Mouse (Mus musculus): Measurements from ENCODE around the gene Hira. TPM values are rescaled to one million over a fixed set of nuclear protein-coding genes. Genes with fewer than 3 reads are reported as not detected.
A peak's percentile ranks its signal among the peaks of the same experiment; 100 is the strongest.
"Not testable (repeated sequence)": the region's sequence is repeated elsewhere in the genome, so short reads cannot be mapped to it uniquely, and the experiment has no call there.

Hira gene
- polyA plus RNA-seq, 1 experiment from 2014 or later: 14.6 TPM

DNA sequence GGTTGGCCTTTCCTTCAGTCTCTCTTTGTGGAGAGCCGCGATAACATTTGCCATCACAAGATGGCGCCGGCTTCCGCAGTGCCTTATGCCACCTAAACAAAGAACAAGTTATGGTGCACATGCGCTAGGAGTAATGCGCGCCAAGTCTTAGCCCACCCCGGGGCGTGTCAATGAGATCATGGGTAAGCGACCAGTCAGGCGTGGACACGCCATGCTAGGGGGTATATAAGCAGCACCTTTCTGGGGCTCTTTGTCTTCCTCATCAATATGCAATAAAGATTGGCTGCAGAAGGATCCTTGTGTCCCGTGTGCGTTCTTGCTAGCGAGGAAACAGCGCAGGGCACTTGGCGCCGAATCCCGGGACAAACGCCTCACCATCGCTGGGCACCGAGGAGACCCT, 98.8 kb downstream of the Hira start:
- H3K4me2 ChIP-seq: peak overlapping the region; percentile 46; the same call in 1 of the 2 replicates
- ATAC-seq (ENCODE audit: insufficient number of reproducible peaks, low FRiP score): not testable (repeated sequence)

DNA sequence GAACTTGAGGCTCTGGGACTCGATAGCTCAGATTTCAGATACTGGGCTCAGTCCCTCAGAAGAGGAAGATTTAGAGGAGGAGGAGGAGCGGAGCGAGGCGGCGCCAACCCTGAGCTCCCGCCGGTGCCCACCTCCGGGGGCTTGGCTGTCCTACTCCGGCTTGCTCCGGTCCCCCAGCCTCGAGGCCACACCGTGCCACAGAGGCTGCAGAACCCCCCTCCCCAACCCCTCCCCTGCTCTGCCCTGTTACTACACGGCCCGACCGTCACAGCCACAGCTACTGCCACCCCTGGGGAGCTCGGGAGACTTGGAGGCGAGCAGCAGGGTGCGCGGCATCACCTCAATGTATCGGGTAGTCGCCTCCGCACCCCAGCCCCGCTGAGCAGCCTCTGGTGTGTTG, 99.5 kb downstream of the Hira start:
- H3K9ac ChIP-seq: no peak overlapping the region
- H3K4me2 ChIP-seq: peak overlapping the region; percentile 46
- 75% methylated on average over 23 of the region's 23 CpGs for WGBS
- ATAC-seq (ENCODE audit: insufficient number of reproducible peaks, low FRiP score): 0 out of 2 replicates have a peak, but pooled peaks have one; percentile 11
- no peak overlapping the region for H3K27ac ChIP-seq (ENCODE audit: poor library complexity, severe bottlenecking)
- no peaks in the 10 kb centered on the region for H3K27me3 ChIP-seq (replicated peaks)
- H3K4me1 ChIP-seq (replicated peaks): peaks cover 14% of the 10 kb centered on the region
- H3K9me3 ChIP-seq (replicated peaks): peaks cover 7% of the 10 kb centered on the region; the same call in 1 of the 2 replicates
- peaks cover 7% of the 10 kb centered on the region; the same call in 1 of the 2 replicates for H3K36me3 ChIP-seq
- 0 out of 2 replicates have a peak overlapping the region, but pooled peaks have one; percentile 13 for H3K4me3 ChIP-seq

More for the DNA sequence above, 98.8 kb downstream of the Hira start:
- H3K9me3 ChIP-seq (replicated peaks); H3K4me3 ChIP-seq; H3K9ac ChIP-seq; H3K27ac ChIP-seq (ENCODE audit: poor library complexity, severe bottlenecking); H3K36me3 ChIP-seq; H3K27me3 ChIP-seq (replicated peaks): not testable (repeated sequence)
- peaks cover 20% of the 10 kb centered on the region for H3K4me1 ChIP-seq (replicated peaks)
- 79% methylated on average over 23 of the region's 23 CpGs for WGBS

DNA sequence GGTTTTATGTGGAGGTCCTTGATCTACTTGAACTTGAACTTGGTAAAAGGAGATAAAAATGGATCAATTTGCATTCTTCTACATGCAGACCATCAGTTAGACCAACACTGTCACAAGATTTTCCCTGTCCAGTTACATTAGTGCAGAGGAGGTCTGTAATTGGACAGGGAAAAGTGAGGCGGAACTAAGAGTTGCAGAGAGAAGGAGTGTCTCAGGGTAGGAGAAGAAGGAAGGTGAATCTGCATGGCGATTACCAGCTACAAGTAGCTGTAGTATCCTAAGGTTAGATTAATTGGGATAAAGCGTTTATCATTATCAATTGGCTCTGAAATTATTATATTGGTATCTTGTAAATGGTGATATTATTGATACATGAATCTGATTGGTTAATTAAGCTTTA, 109.5 kb downstream of the Hira start:
- peaks cover 7% of the 10 kb centered on the region for H3K9me3 ChIP-seq (replicated peaks)
- H3K4me1 ChIP-seq (replicated peaks): no peaks in the 10 kb centered on the region
- no peak overlapping the region for H3K4me2 ChIP-seq
- no peaks in the 10 kb centered on the region for H3K27me3 ChIP-seq (replicated peaks)
- 89% methylated on average over 3 of the region's 3 CpGs for WGBS
- ATAC-seq (ENCODE audit: insufficient number of reproducible peaks, low FRiP score): no peak
- no peak overlapping the region for H3K9ac ChIP-seq
- H3K27ac ChIP-seq (ENCODE audit: poor library complexity, severe bottlenecking): no peak overlapping the region
- H3K36me3 ChIP-seq: no peaks in the 10 kb centered on the region
- no peak overlapping the region for H3K4me3 ChIP-seq

DNA sequence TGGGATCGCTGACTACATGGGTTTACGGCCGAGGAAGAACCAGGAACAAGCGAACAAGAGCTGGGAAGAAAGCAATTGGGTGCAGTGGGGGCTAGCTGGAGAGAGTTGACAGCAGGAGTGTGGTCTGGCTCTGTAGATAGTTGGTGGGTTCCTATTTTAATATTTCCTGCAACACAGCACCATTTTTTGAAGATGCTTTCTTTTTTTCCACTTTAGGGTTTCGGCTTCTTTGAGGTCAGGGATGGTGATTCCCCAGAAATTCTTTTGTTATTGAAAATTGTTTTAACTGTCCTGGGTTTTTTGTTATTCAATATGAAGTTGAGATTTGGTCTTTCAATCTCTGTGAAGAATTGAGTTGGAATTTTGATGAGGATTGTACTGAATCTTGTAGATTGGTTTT, 110.0 kb downstream of the Hira start:
- H3K9me3 ChIP-seq (replicated peaks): peaks cover 7% of the 10 kb centered on the region
- H3K9ac ChIP-seq: no peak overlapping the region
- H3K4me1 ChIP-seq (replicated peaks): no peaks in the 10 kb centered on the region
- WGBS: 86% methylated on average over 5 of the region's 5 CpGs
- H3K36me3 ChIP-seq: no peaks in the 10 kb centered on the region
- no peak overlapping the region for H3K4me3 ChIP-seq
- no peak overlapping the region for H3K4me2 ChIP-seq
- no peaks in the 10 kb centered on the region for H3K27me3 ChIP-seq (replicated peaks)
- ATAC-seq (ENCODE audit: insufficient number of reproducible peaks, low FRiP score): no peak
- H3K27ac ChIP-seq (ENCODE audit: poor library complexity, severe bottlenecking): no peak overlapping the region

DNA sequence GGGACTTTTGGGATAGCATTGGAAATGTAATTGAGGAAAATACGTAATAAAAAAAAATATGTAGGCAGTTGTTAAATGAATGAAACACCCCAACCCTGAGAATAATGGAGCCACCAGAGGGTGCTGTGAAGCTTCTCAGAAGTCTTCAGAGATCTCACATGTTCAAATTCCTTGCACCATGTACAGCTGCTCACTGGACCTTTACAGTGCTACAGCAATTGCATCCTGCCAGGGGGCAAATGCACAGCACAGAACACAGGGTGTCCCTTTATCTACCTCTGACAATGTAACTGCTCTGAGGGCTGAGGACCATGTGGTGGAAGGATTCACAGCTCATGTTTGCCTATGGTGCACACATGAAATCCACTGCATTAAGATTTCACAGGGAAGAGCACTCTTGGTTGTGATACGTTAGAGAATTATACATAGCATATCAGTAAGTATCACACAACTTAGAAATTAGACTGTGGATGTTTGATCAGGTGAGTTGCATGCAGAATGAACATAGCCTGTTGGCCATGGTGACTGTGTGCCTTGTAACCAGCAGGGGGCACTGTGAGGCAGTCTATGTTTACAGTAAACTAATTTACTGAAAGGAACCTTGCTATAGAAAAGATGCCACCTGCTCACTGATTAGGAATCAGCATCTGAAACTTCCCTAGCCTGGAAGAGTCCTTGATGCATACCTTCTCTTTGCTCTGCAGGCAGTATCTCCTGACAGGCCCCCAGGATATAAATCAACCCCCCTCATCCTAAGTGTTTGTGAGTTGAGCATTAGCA, 126.0 kb downstream of the Hira start:
- H3K36me3 ChIP-seq; ATAC-seq (ENCODE audit: insufficient number of reproducible peaks, low FRiP score); H3K9ac ChIP-seq; H3K4me3 ChIP-seq; H3K4me1 ChIP-seq (replicated peaks); H3K27ac ChIP-seq (ENCODE audit: poor library complexity, severe bottlenecking); H3K27me3 ChIP-seq (replicated peaks); H3K9me3 ChIP-seq (replicated peaks); H3K4me2 ChIP-seq: not testable (repeated sequence)
- 36% methylated on average over 2 of the region's 2 CpGs for WGBS

DNA sequence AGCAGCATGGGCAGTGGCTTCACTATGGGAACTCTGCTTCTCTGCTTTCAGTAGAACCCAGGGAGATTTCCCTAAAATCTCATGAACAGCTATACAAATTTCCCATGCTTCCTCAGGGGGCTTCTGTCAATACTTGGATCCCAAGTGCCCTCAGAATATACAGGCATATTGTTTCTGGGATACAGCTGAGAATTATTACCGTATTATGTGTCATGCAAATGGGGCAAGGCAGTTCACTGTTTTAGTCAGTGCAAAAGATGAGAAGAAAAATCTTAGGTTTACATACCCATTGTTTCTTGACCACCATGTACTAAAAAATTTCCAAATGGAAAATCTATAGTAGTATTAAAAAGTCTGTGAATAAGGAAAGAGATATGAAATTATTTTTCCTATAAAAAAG, 126.9 kb downstream of the Hira start:
- H3K27ac ChIP-seq (ENCODE audit: poor library complexity, severe bottlenecking): no peak overlapping the region
- no peak overlapping the region for H3K4me2 ChIP-seq
- no peaks in the 10 kb centered on the region for H3K36me3 ChIP-seq
- no peaks in the 10 kb centered on the region for H3K4me1 ChIP-seq (replicated peaks)
- H3K27me3 ChIP-seq (replicated peaks): no peaks in the 10 kb centered on the region
- H3K9ac ChIP-seq: no peak overlapping the region
- no peak overlapping the region for H3K4me3 ChIP-seq
- no peak for ATAC-seq (ENCODE audit: insufficient number of reproducible peaks, low FRiP score)
- peaks cover 5% of the 10 kb centered on the region; the same call in 1 of the 2 replicates for H3K9me3 ChIP-seq (replicated peaks)
- 82% methylated on average over 1 of the region's 1 CpGs for WGBS

DNA sequence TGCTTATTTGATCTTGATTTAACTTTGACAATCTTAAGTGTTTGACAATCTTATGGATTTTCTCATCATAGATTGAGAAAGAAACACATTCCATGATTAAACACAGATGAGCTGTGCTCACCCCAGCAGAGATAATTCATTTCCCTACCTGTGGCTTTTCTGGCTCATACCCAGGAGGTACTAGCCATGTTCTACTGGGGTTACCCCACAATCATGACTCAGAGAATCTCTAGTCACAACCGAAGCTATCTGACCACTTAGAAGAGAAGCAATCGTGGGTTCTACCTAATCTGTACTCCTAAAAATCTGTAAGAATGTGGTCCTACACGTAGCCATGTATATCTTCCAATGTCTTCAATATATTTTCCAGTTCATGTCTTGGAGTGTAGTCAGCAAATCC, 128.5 kb downstream of the Hira start:
- ATAC-seq (ENCODE audit: insufficient number of reproducible peaks, low FRiP score): no peak
- WGBS: 64% methylated on average over 3 of the region's 3 CpGs

DNA sequence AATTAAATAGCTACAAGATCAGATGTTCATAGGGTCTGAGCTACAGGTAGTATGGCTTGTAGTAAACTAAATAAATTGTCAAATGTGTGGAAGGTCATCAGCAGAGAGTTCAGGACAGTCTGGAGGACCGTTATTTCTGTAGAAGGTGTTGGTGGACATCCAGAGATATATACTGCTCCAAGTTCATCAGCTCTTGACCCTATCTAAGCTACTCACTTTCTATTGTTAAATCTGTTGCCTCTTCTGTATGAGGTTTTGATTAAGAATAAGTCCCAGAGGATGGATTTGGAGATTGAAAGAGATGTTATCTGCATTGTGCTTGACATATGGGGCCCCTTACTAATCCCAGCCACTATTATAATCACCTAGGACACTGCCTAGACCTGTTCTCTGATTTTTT, 129.9 kb downstream of the Hira start:
- 50% methylated on average over 1 of the region's 1 CpGs for WGBS
- no peak for ATAC-seq (ENCODE audit: insufficient number of reproducible peaks, low FRiP score)
- no peaks in the 10 kb centered on the region for H3K36me3 ChIP-seq
- H3K27ac ChIP-seq (ENCODE audit: poor library complexity, severe bottlenecking): no peak overlapping the region
- no peaks in the 10 kb centered on the region for H3K9me3 ChIP-seq (replicated peaks)
- no peak overlapping the region for H3K4me2 ChIP-seq
- H3K4me1 ChIP-seq (replicated peaks): no peaks in the 10 kb centered on the region
- no peak overlapping the region for H3K9ac ChIP-seq
- H3K4me3 ChIP-seq: no peak overlapping the region
- no peaks in the 10 kb centered on the region for H3K27me3 ChIP-seq (replicated peaks)

More for the DNA sequence above, 128.5 kb downstream of the Hira start:
- Histone ChIP-seq H3K4me1 (replicated peaks) (no peaks in the 10 kb centered on the region), H3K27ac (ENCODE audit: poor library complexity, severe bottlenecking) (no peak overlapping the region), H3K36me3 (no peaks in the 10 kb centered on the region), H3K27me3 (replicated peaks) (no peaks in the 10 kb centered on the region), H3K4me2 (no peak overlapping the region), H3K9me3 (replicated peaks) (peaks cover 3% of the 10 kb centered on the region; the same call in 1 of the 2 replicates), H3K9ac (no peak overlapping the region), H3K4me3 (no peak overlapping the region)

DNA sequence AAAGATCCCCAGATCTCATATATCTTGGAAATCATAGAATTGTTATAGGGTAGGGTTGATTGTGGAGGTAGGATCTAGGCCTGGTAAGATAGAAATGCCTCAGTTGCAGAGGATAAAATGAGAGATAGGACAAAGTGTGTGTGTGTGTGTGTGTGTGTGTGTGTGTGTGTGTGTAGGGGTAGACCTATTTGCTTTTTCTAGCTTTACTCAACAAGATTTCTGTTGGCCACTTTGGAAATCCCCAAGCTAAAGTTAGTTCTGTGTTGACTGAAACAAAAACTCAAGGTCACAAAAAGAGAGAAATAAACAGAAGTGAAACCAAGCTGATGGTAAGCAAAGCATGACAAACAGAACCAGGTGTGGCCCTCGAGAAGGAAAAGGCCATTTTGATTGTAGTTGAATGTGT, 130.4 kb downstream of the Hira start:
- WGBS: 50% methylated on average over 1 of the region's 1 CpGs
- not testable (repeated sequence) for H3K4me3 ChIP-seq; H3K4me1 ChIP-seq (replicated peaks); H3K9ac ChIP-seq; H3K36me3 ChIP-seq; H3K27me3 ChIP-seq (replicated peaks); H3K9me3 ChIP-seq (replicated peaks); H3K27ac ChIP-seq (ENCODE audit: poor library complexity, severe bottlenecking); H3K4me2 ChIP-seq; ATAC-seq (ENCODE audit: insufficient number of reproducible peaks, low FRiP score)

DNA sequence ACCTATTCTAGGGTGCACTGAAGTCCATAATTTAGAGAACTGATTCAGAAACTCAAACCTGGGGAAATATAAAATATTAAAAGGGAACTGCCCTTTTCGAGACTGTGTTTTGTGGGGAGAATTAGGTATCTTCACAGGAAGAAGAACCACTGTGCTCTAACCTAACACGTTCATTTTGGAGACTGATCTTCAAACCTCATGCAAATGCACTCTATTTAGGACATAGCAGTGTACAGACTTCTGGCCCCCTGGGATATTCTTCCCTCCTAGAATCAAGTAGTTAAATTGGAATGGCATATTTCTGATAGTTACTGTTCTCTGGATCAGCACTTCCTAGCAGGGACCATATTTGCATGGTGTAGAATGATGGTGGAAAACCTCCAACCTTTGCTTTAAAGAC, 133.9 kb downstream of the Hira start:
- Histone ChIP-seq H3K27me3 (replicated peaks) (no peaks in the 10 kb centered on the region), H3K4me2 (no peak overlapping the region), H3K4me1 (replicated peaks) (no peaks in the 10 kb centered on the region), H3K4me3 (no peak overlapping the region), H3K9ac (no peak overlapping the region), H3K9me3 (replicated peaks) (no peaks in the 10 kb centered on the region), H3K27ac (ENCODE audit: poor library complexity, severe bottlenecking) (no peak overlapping the region), H3K36me3 (no peaks in the 10 kb centered on the region)
- ATAC-seq (ENCODE audit: insufficient number of reproducible peaks, low FRiP score): no peak
- 63% methylated on average over 2 of the region's 2 CpGs for WGBS

DNA sequence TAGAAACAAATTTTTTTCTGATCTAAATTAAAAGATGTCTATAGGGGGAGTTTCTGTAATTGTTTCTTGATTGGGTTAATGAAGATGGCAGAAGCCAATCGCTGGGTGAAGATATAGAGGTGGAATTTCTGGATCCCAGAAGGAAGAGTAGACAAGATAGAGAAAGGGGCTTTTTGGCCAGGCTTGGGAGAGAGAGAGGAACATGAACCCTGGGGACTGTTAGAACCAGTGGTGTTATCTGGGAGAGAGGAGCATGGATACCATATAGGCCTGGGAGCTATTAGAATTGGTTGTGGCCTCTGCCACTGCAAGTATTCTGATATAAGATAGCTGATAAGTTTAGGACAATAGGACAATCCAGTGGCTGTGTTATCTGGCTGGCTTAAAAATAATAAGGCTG, 136.7 kb downstream of the Hira start:
- Histone ChIP-seq H3K36me3 (no peaks in the 10 kb centered on the region), H3K9ac (no peak overlapping the region), H3K9me3 (replicated peaks) (no peaks in the 10 kb centered on the region), H3K4me1 (replicated peaks) (no peaks in the 10 kb centered on the region), H3K27me3 (replicated peaks) (no peaks in the 10 kb centered on the region), H3K4me3 (no peak overlapping the region), H3K4me2 (no peak overlapping the region), H3K27ac (ENCODE audit: poor library complexity, severe bottlenecking) (no peak overlapping the region)
- WGBS: 59% methylated on average over 1 of the region's 1 CpGs
- no peak for ATAC-seq (ENCODE audit: insufficient number of reproducible peaks, low FRiP score)

DNA sequence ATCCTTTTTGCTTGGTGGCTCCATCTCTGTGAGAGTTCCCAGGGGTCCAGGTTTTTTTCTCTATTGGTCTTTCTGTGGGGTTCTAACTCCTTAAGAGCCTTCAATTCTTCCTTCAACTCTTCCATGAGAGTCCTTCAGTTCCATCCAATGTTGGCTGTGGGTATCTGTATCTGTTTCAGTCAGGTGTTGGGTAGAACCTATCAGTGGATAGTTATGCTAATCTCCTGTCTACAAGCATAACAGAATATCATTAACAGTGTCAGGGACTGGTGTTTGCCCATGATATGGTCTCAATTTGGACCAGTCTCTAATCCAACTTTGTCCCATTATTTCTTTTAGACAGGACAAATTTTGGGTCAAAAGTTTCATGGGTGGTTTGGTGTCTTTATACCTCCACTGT, 137.8 kb downstream of the Hira start:
- no peak for ATAC-seq (ENCODE audit: insufficient number of reproducible peaks, low FRiP score)
- Histone ChIP-seq H3K9me3 (replicated peaks) (no peaks in the 10 kb centered on the region), H3K4me2 (no peak overlapping the region), H3K27ac (ENCODE audit: poor library complexity, severe bottlenecking) (no peak overlapping the region), H3K36me3 (no peaks in the 10 kb centered on the region), H3K4me3 (no peak overlapping the region), H3K27me3 (replicated peaks) (no peaks in the 10 kb centered on the region), H3K4me1 (replicated peaks) (no peaks in the 10 kb centered on the region), H3K9ac (no peak overlapping the region)
